Mouse (Mus musculus) megakaryocyte-erythroid progenitor cell, adult 5-6 weeks (primary cell): Measurements from ENCODE around the gene Fam151a. TPM values are rescaled to one million over a fixed set of nuclear protein-coding genes. Genes with fewer than 3 reads are reported as not detected.
"Not testable (repeated sequence)": the region's sequence is repeated elsewhere in the genome, so short reads cannot be mapped to it uniquely, and the experiment has no call there.

ENCODE experiments used
- ATAC-seq: replicated peaks from 2 replicates; pipeline ENCODE4 v1.8.0; 2016; ENCODE audit warnings: mild to moderate bottlenecking, inconsistent platforms; ENCODE audit not compliant: severe bottlenecking, poor library complexity, low FRiP score, low TSS enrichment
- total RNA-seq, 2 experiments: library from RNA; stranded (forward) in 1 of 2; stranded (reverse) in 1 of 2; fragments of 200-1000, 215-1000 nt in 1 of 2; fragments of >200 nt in 1 of 2; fragmentation: Nextera tagmentation in 1 of 2; gene quantifications; 2 replicates each; pipeline ENCODE4 v1.2.3; 2014 to 2017

The Fam151a gene
- total RNA-seq, 2 experiments from 2014 or later: not detected

GRCm38 (mm10) chr4:106769306-106769705, 35.6 kb downstream of the Fam151a start:
- no peak; the same call in 1 of the 2 replicates for ATAC-seq

GRCm38 (mm10) chr4:106772558-106772957, 38.9 kb downstream of the Fam151a start:
- ATAC-seq: no peak

GRCm38 (mm10) chr4:106775767-106776166, 42.1 kb downstream of the Fam151a start:
- not testable (repeated sequence) for ATAC-seq

GRCm38 (mm10) chr4:106776998-106777397, 43.3 kb downstream of the Fam151a start:
- ATAC-seq: no peak

- ATAC-seq: peak; percentile 59; the same call in 1 of the 2 replicates
Observed at GRCm38 (mm10) chr4:106778116-106778788, 44.6 kb downstream of the Fam151a start.

- ATAC-seq: no peak
Observed at GRCm38 (mm10) chr4:106780045-106780444, 46.4 kb downstream of the Fam151a start.

GRCm38 (mm10) chr4:106783137-106783536, 49.4 kb downstream of the Fam151a start:
- no peak for ATAC-seq

- no peak for ATAC-seq
Observed at GRCm38 (mm10) chr4:106784806-106785205, 51.1 kb downstream of the Fam151a start.

- no peak for ATAC-seq
Observed at GRCm38 (mm10) chr4:106785345-106785744, 51.7 kb downstream of the Fam151a start.

GRCm38 (mm10) chr4:106785753-106786540, 52.3 kb downstream of the Fam151a start:
- ATAC-seq: no peak

- no peak for ATAC-seq
Observed at GRCm38 (mm10) chr4:106787830-106788229, 54.1 kb downstream of the Fam151a start.

GRCm38 (mm10) chr4:106788627-106789026, 54.9 kb downstream of the Fam151a start:
- ATAC-seq: no peak

GRCm38 (mm10) chr4:106789705-106790104, 56.0 kb downstream of the Fam151a start:
- ATAC-seq: no peak

- ATAC-seq: not testable (repeated sequence)
Observed at GRCm38 (mm10) chr4:106790218-106790617, 56.5 kb downstream of the Fam151a start.

- peak; percentile 38 for ATAC-seq
Observed at GRCm38 (mm10) chr4:106790938-106791337, 57.2 kb downstream of the Fam151a start.

- ATAC-seq: 0 out of 2 replicates have a peak, but pooled peaks have one; percentile 28
Observed at GRCm38 (mm10) chr4:106792276-106792675, 58.6 kb downstream of the Fam151a start.

GRCm38 (mm10) chr4:106793826-106794225, 60.1 kb downstream of the Fam151a start:
- not testable (repeated sequence) for ATAC-seq

GRCm38 (mm10) chr4:106794247-106794646, 60.6 kb downstream of the Fam151a start:
- peak; percentile 66 for ATAC-seq

- ATAC-seq: no peak
Observed at GRCm38 (mm10) chr4:106795289-106795688, 61.6 kb downstream of the Fam151a start.
